Mouse (Mus musculus) heart, adult 11 months (tissue): Measurements from ENCODE around the gene Fxyd5.
A peak's percentile ranks its signal among the peaks of the same experiment; 100 is the strongest.

Experiments used
- DNase-seq: peaks from one replicate; pipeline ENCODE4 v3.0.0; 2022

Gene Fxyd5

GRCm38 (mm10) chr7:31042431-31042910 lies at the start of gene Fxyd5:
TSS of gene Fxyd5 (minus strand) at chr7:31042481.
- peak; percentile 95 for DNase-seq

DNA sequence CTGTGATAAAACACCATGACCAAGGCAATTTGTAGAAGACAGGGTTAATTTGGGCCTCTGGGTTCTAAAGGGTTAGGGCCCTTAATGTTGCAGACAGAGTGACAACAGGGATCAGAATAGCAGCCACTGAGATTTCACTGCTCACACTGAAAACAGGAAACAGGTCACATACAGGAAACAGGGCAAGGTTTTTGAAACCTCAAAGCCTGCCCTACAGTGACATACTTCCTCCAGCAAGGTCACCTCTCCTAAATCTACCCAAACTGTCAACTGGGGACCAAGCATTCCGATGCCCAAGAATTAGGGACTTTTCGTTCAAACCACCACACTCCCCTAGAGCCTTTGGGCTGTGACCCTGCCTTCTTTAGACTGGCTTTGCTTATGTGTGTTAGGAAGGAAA lies 47.4 kb upstream of the Fxyd5 start:
- DNase-seq, result no peak

- peak; percentile 88 for DNase-seq
These were observed 45.9 kb upstream of the Fxyd5 start for GRCm38 (mm10) chr7:31088206-31088605.

- no peak for DNase-seq
These were observed 45.0 kb upstream of the Fxyd5 start for GRCm38 (mm10) chr7:31087262-31087661.

DNA sequence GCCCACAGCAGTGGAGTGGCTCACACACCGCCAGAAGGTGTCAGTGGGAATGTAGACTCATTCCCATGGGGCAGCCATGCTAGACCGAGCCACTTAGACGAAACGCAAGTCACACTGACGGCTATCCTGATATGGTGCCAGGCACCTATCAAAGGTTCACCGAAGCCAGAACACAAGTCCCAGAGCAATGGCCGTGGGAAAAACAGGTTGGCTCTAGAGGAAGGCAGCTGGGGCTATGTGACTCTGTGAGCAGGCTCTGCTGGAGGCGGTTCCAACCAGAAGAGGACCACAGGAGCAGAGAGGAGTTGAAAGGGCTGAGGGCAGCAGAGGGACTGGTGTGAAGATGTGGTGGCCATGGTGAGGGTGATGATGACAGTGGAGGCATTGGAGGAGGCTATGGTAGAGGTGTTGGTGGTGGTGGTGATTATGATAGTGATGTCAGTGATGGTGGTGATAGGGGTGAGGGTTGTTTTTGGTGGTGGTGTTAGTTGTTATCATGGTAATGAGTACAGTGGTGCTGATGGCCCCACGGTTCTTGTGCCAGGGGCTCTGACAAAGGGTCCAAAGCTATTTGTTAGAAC lies 44.0 kb upstream of the Fxyd5 start:
- peak; percentile 91 for DNase-seq

DNA sequence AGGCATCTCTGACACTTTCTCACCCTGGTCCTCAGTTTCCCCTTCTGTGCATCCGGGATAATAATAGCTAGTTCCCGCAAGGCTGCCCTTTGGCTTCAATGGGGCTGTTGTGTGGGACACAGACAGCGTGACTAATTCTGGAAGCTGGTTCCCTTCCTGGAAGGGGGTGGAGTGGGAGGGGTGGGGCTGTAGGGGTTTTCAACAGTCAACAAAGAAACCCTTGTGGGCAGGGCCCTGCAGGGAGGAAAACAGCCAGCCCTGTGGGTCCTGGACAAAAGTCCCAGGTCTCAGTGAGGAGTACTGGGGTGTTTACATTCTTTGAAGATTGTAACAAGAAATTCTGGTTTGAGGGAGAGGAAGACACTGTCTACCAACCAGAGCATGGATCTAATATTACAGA lies 42.9 kb upstream of the Fxyd5 start:
- peak; percentile 98 for DNase-seq

- peak; percentile 94 for DNase-seq
These were observed 41.9 kb upstream of the Fxyd5 start for GRCm38 (mm10) chr7:31084140-31084539.

GRCm38 (mm10) chr7:31082831-31083588 lies 40.7 kb upstream of the Fxyd5 start:
- DNase-seq, result peak; percentile 99

DNA sequence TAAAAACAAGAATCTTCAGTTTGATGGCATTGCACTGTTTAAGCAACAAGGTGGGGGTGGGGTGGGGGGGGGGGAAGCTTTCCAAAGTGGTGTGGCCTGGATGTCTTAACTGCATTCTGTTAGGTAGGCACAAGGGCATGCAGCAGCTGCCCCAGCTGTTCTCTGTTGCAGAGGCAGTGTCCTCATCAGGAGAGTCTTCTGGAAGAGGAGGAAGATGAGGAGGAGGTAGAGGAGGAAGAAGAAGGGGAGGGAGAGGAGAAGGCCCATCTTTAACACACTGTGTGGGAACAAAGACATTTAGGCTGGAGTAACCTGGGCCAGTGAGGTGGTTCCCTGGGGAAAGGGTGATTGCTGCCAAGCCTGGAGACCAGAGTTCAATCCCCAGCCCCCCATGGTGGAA lies 39.8 kb upstream of the Fxyd5 start:
- peak; percentile 87 for DNase-seq

DNA sequence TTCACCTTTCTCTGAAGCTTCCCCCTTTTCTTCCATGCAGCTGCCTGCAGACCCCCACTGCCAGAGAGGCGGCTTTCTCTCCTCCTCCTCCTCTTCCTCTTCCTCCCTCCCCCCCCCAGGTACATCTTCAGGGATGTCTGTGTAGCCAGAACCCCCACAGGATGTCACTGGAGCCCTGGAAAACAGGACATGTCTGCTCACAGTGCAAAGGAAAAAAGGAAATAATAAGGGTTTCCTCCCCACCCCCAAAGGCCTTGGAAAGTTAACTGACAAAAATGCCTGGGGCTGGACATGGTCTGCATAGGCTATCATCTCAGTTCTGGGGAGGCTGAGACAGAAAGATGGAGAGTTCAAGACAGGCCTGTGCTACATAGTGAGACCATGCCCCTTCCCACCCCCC lies 38.8 kb upstream of the Fxyd5 start:
- no peak for DNase-seq

- DNase-seq, result no peak
These were observed 38.3 kb upstream of the Fxyd5 start for GRCm38 (mm10) chr7:31080611-31081010.

DNA sequence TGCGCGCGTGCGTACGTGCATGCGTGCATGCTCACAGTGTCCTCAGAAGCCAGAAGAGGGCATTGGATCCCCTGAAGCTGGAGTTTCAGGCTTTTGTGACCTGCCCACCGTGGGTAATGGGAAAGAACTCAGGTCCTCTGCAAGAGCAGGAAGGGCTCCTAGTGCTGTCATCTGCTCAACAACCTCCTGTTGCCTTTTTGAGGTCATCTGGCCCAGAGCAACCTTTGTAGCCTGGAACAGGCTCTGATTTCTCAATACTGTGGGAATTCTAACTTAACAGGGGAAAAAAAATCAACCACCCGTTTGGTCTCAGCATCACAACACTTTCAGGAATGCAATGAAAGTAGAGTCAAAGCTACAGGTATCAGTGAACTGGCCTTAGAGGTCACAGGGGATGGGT lies 37.4 kb upstream of the Fxyd5 start:
- DNase-seq, result peak; percentile 88

GRCm38 (mm10) chr7:31077885-31078445 lies 35.7 kb upstream of the Fxyd5 start:
- peak; percentile 93 for DNase-seq

DNA sequence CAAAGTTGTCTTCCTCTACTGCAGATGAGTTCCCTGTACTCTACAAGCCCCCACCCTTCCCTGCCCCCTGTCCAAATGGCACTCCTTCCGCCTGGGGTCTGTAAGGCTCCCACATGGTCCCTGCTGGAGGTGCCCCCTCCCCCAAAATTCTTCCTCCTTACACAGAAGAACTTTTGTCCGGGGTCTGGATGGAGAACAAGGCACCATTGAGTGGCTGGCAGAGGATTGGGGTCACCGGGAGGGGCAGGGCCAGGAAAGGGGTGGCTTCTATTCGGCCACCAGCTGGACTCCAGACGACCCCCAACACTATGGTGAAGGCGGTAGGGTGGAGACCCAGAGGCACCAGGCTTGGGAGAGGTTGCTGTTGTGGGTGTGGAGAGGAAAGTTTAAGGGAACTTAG lies 35.2 kb upstream of the Fxyd5 start:
- DNase-seq, result peak; percentile 90

DNA sequence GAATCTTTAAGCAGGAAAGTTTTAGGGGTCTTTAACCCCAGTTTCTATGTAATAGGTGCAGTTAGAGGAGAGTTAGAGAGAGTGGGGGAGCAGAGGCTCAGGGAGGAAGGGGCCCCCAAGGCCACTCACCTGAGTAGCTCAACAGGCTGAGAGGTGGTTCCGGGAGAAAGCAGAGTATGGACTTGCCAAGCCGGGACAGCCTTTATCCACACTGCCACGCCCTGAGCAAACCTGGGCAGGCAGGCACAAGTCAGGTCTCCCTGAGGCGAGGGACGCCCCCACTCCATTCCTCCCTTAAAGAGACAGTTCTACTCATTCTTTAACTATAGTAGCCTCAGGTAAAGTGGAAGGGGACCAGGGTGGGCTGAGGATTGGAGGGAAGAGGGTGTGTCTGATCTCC lies 34.2 kb upstream of the Fxyd5 start, which contains the start of gene Fxyd3:
Gene Fxyd3 (minus strand): TSS at position 213 of the 400 bp plus-strand sequence.
- DNase-seq, result no peak

DNA sequence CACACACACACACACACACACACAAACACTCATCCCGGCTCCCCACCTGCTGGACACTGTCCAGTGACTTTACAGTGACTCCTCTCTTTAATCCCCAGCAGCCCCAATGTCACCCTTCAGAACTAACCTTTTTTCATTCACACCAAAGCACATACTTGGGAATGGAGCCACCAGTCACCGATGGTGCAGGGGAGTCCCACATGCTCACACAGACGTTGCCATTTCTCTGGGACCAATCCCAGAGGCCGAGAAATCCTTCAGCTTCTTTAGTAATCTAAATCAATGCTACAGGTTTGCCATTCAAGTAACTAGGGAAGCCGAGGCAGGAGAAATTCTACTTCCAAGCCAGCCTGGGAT lies 32.4 kb upstream of the Fxyd5 start:
- no peak for DNase-seq

- DNase-seq, result peak; percentile 95
These were observed 31.9 kb upstream of the Fxyd5 start for GRCm38 (mm10) chr7:31074061-31074712.

DNA sequence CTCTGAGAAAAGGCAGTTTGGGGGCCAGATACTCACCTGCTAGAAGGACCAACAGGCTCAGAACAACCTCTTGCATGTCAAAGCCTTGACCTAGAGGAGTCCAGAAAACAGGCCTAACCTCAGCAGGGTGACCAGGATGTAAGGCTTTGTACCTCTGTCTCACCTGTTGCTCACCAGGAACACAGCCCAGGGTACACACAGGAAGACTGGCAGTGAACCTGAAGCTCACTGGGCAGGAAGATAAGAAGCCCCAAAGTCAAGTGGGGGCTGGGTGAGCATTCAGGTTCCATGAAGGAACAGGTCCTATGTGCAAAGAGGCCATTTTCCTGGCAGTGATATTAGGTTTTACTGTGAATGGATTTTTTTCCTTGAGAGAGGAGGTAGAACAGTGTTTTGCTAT lies 31.3 kb upstream of the Fxyd5 start:
- no peak for DNase-seq

GRCm38 (mm10) chr7:31072326-31072725 lies 30.0 kb upstream of the Fxyd5 start:
- no peak for DNase-seq

DNA sequence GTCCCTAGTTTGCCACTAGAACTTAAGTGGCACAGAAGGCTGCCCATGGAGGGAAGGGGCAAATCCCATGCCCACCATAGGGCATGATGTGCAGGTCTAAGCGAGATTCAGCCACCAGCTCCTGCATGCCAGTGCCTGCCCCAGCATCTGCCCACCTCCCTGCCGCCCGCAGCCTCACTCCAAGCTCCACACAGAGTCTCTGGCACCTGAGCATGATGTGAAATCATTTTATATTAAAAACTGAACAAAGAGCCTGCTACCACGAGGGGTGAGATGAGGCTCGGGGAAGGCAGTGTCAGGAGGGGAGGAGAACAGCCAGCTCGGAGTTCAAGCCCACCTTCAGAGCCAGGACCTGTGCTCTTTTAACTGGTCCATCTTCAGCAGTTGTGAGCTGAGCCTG lies 28.0 kb upstream of the Fxyd5 start:
- no peak for DNase-seq

- DNase-seq, result no peak
These were observed 27.2 kb upstream of the Fxyd5 start for GRCm38 (mm10) chr7:31069491-31069890.

GRCm38 (mm10) chr7:31067836-31068235 lies 25.6 kb upstream of the Fxyd5 start:
- no peak for DNase-seq

DNA sequence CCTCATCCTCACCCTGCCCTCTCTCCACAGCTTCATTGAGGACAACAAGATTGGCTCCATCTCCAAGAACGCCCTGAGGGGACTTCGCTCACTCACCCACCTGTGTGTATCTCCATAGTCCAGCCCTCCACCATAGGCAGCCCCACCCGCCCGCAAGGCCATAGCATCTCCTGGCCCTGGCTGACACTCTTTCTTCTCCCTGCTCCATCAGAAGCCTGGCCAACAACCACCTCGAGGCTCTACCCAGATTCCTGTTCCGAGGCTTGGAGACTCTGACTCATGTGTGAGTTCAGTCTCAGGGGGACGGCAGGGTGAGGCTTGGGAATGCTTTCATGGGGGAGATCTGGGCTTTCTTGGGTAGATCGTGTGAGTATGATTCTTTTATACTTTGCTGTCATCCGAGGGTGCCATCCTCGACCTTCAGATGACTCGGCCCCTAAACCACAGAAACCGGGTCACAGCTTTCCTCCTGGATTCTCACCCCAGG lies 20.8 kb upstream of the Fxyd5 start:
- peak; percentile 90 for DNase-seq

GRCm38 (mm10) chr7:31060621-31061010 lies 18.3 kb upstream of the Fxyd5 start:
- DNase-seq, result peak; percentile 91
